Mouse (Mus musculus) spleen, adult 2 months (tissue): ENCODE results near the gene Ap3b1. TPM values are rescaled to one million over a fixed set of nuclear protein-coding genes. Genes with fewer than 3 reads are reported as not detected.

Source experiments
- DNase-seq, 2 experiments: peaks; one replicate each; pipeline versions ENCODE4 v3.0.0 to v3.0.0-alpha.2; 2012 to 2021; ENCODE audit warnings: low spot score in 2 of 2, low read depth in 1 of 2
- H3K27ac ChIP-seq: fragments of 200-500 bp; 2 replicates; pipeline ENCODE4 v1.5.1; 2012; ENCODE audit warnings: low read length, inconsistent platforms; ENCODE audit not compliant: insufficient read depth
- H3K27me3 ChIP-seq: fragments of 200-500 bp; 2 replicates; pipeline ENCODE4 v1.6.1; 2012; ENCODE audit warnings: mild to moderate bottlenecking, moderate library complexity, low read length, inconsistent platforms; ENCODE audit not compliant: control insufficient read depth, insufficient read depth
- H3K36me3 ChIP-seq: fragments of 200-500 bp; 2 replicates; pipeline ENCODE4 v1.6.1; 2012; ENCODE audit warnings: mild to moderate bottlenecking, low read length, inconsistent platforms; ENCODE audit not compliant: control insufficient read depth, insufficient read depth
- H3K4me1 ChIP-seq: fragments of 200-500 bp; 2 replicates; pipeline ENCODE4 v1.6.1; 2011; ENCODE audit warnings: inconsistent platforms; ENCODE audit not compliant: control insufficient read depth, insufficient read depth, insufficient read length
- H3K4me3 ChIP-seq: fragments of 200-500 bp; 2 replicates; pipeline ENCODE4 v1.5.1; 2011; ENCODE audit warnings: mild to moderate bottlenecking, inconsistent platforms; ENCODE audit not compliant: insufficient read depth, insufficient read length; ENCODE audit errors: extremely low read depth
- CTCF ChIP-seq: fragments of 200-500 bp; IDR thresholded peaks from 2 replicates; pipeline ENCODE4 v1.5.1; 2011; ENCODE audit warnings: mild to moderate bottlenecking, inconsistent platforms; ENCODE audit not compliant: insufficient read depth, insufficient read length, insufficient replicate concordance; ENCODE audit errors: extremely low read depth
- POLR2A ChIP-seq: fragments of 200-500 bp; IDR thresholded peaks from 2 replicates; pipeline ENCODE4 v1.6.1; 2011; ENCODE audit warnings: low read depth, low read length, inconsistent platforms
- WGBS: fragments of 180-500 bp; shearing (Covaris S2); methylation state at CpG from one replicate; pipeline ENCODE4 v1.1.7; 2018; 5-methylcytosine and 5-hydroxymethylcytosine counted together
- polyA plus RNA-seq: library from polyadenylated mRNA; depleted of rRNA; stranded (reverse); fragments of >200 nt; gene quantifications from 2 replicates; pipeline ENCODE4 v1.2.3, GENCODE M21; 2012

The Ap3b1 gene
- polyA plus RNA-seq, 1 experiment, result 20.7 TPM

GRCm38 (mm10) chr13:94529138-94529537, 170.4 kb downstream of the Ap3b1 start:
- peaks cover 18% of the 10 kb centered on the region for H3K36me3 ChIP-seq
- TF ChIP-seq POLR2A (no peak), CTCF (no peak)
- no peaks in the 10 kb centered on the region for H3K27me3 ChIP-seq
- no peak for DNase-seq
- H3K4me1 ChIP-seq, result no peaks in the 10 kb centered on the region
- no peak overlapping the region for H3K27ac ChIP-seq
- WGBS, result 96% methylated on average over 5 of the region's 5 CpGs
- no peak overlapping the region for H3K4me3 ChIP-seq

- H3K4me1 ChIP-seq, result no peaks in the 10 kb centered on the region
- WGBS, result 96% methylated on average over 8 of the region's 8 CpGs
- H3K36me3 ChIP-seq, result peaks cover 15% of the 10 kb centered on the region
- H3K27me3 ChIP-seq, result no peaks in the 10 kb centered on the region
- no peak overlapping the region for H3K4me3 ChIP-seq
- H3K27ac ChIP-seq, result no peak overlapping the region
- no peak for DNase-seq
- TF ChIP-seq POLR2A, result no peak
- no peak for TF ChIP-seq CTCF
Measured at GRCm38 (mm10) chr13:94533516-94533915, 174.8 kb downstream of the Ap3b1 start.

GRCm38 (mm10) chr13:94537336-94537735, 178.6 kb downstream of the Ap3b1 start:
- Histone ChIP-seq H3K4me3 (no peak overlapping the region), H3K27ac (no peak overlapping the region), H3K4me1 (no peaks in the 10 kb centered on the region), H3K27me3 (no peaks in the 10 kb centered on the region), H3K36me3 (peaks cover 4% of the 10 kb centered on the region; the same call in 1 of the 2 replicates)
- TF ChIP-seq POLR2A (no peak), CTCF (no peak)
- no peak for DNase-seq
- 89% methylated on average over 4 of the region's 4 CpGs for WGBS

- 95% methylated on average over 10 of the region's 10 CpGs for WGBS
Measured at GRCm38 (mm10) chr13:94539851-94540646, 181.3 kb downstream of the Ap3b1 start.

GRCm38 (mm10) chr13:94542061-94542460, 183.3 kb downstream of the Ap3b1 start:
- peaks cover 14% of the 10 kb centered on the region for H3K36me3 ChIP-seq
- H3K27ac ChIP-seq, result no peak overlapping the region
- no peaks in the 10 kb centered on the region for H3K27me3 ChIP-seq
- 89% methylated on average over 7 of the region's 7 CpGs for WGBS
- no peak for DNase-seq
- H3K4me1 ChIP-seq, result no peaks in the 10 kb centered on the region
- TF ChIP-seq POLR2A, result no peak
- TF ChIP-seq CTCF, result no peak
- H3K4me3 ChIP-seq, result no peak overlapping the region

More at GRCm38 (mm10) chr13:94539851-94540646, 181.3 kb downstream of the Ap3b1 start:
- Histone ChIP-seq H3K4me3 (no peak overlapping the region), H3K27me3 (no peaks in the 10 kb centered on the region), H3K36me3 (peaks cover 14% of the 10 kb centered on the region), H3K27ac (no peak overlapping the region), H3K4me1 (no peaks in the 10 kb centered on the region)
- TF ChIP-seq CTCF (no peak), POLR2A (no peak)
- no peak for DNase-seq

- Histone ChIP-seq H3K36me3 (peaks cover 16% of the 10 kb centered on the region), H3K27me3 (no peaks in the 10 kb centered on the region), H3K27ac (no peak overlapping the region), H3K4me3 (no peak overlapping the region), H3K4me1 (no peaks in the 10 kb centered on the region)
- TF ChIP-seq POLR2A (no peak), CTCF (no peak)
- DNase-seq, result no peak
- WGBS, result 93% methylated on average over 12 of the region's 12 CpGs
Measured at GRCm38 (mm10) chr13:94544211-94544610, 185.5 kb downstream of the Ap3b1 start.

GRCm38 (mm10) chr13:94545739-94546138, 187.0 kb downstream of the Ap3b1 start:
- Histone ChIP-seq H3K27me3 (no peaks in the 10 kb centered on the region), H3K4me3 (no peak overlapping the region), H3K36me3 (peaks cover 17% of the 10 kb centered on the region), H3K4me1 (no peaks in the 10 kb centered on the region), H3K27ac (no peak overlapping the region)
- WGBS, result 93% methylated on average over 4 of the region's 4 CpGs
- DNase-seq, result no peak
- no peak for TF ChIP-seq CTCF
- no peak for TF ChIP-seq POLR2A
